Mouse (Mus musculus): ENCODE measurements around the gene Zfp81. TPM values are rescaled to one million over a fixed set of nuclear protein-coding genes. Genes with fewer than 3 reads are reported as not detected.
"Not testable (repeated sequence)": the region's sequence is repeated elsewhere in the genome, so short reads cannot be mapped to it uniquely, and the experiment has no call there.

Zfp81 gene
- total RNA-seq (2022), result 10 to 100 TPM; 17.0 to 21.7 (median 18.9) TPM

DNA sequence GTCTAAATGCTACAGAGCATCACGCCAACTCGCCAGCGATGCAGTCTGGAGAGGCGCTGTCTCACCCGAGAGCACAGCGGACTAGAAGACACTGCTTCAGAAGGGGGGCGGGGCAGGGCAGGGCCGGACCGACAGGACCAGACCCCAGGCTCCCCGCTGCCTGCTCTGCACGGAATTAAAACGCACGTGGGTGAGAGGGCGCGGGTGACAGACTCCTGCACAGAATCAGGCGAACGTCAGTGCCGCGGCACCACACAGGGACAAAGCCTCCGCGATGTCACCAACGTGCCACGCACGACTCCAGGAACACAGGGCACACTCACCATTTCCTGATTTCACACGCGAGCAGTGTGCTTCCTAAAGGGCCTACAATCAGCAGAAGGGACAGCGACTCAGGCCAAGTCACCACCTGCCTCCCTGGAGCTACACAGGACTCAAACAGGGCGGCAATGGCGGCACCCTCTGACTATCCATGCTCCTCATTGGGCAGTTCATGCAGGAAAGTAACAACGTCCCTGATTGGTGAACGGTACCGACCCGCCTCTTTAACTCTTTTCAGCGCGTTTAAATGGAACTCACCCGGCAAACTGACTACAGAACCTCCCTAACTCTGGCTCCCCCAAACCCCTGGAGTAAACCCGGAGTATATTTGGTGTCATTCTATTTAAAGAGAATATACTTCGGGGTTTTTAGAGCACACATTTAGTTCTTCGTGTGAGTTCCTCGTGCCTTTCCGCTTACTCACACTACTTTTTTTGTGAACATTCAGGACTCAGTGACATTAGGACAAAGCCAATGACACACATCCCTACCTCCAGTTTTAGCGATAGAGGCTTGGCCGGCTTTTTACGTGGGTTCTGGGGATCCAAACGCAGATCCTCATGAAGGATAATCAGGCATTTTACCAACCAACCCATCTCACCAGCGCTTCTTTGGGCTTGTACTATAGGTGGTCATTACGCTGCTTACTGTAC is at the start of gene Zfp81:
Zfp81 (minus strand) TSS at position 468 of the 974 bp plus-strand sequence.
- peak; percentile 86 to 88 for DNase-seq (ENCODE audit: low spot score in 2 of 2)

DNA sequence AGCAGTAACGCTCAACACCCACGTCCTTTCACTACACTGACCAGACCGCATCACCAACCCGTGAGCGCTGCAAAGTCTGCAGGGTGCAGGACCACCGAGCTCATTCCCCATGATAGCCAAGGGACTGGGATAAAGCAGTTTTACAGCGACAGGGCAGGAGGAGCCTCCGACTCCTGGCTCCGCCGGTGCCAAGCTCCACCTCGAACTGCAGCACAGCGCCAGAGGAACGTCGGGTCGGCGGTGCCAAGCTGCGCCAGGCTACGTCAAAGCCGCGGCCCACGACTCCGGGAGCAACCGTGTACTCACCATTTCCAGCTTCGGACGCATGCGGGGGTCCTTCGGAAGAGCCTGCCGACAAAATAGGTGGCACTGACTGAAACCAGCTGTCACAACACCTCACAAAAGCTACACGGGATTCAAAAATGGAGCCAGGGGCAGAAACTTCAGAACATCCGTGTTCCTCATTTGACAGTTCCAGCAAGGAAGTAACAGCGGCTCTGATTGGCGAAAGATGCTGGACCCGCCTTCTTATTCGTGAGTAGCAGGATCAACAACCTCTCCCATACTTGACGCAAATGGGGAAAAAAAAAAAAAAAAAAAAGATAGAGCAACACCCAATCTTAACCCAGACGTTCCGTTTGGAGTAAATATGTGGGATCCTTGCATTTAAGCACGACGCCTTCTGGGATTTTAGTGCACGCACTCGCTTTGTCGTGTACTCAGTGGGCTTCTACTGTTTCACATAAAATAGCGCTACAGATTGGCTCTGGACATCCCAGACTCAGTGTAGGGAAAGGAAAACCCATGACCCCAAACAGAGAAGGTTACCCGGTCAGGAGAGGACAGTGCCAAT is 35.7 kb upstream of the Zfp81 start, which contains the start of gene Zfp101:
Zfp101 (minus strand) TSS at position 460 of the 853 bp plus-strand sequence.
- DNase-seq (ENCODE audit: low spot score in 2 of 2), result peak; percentile 90 to 94

DNA sequence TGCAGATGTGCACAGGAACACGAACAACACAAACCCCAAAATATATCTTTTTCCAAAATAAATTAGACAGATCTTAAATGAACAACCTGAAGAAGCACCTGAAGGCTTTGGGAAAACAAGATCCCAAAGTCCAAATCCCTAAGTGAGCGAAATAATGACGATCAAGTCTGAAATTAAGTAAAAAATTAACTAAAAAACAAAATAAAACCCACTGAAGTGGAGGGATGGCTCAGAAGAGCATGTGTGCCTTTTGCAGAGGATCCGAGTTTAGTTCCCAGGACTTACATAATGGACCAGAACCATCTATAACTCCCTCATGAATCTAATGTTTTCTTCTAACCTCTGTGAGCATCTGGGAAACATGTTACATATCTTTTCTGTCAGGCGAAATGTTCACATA is 33.6 kb upstream of the Zfp81 start:
- no peak for DNase-seq (ENCODE audit: low spot score in 2 of 2)

DNA sequence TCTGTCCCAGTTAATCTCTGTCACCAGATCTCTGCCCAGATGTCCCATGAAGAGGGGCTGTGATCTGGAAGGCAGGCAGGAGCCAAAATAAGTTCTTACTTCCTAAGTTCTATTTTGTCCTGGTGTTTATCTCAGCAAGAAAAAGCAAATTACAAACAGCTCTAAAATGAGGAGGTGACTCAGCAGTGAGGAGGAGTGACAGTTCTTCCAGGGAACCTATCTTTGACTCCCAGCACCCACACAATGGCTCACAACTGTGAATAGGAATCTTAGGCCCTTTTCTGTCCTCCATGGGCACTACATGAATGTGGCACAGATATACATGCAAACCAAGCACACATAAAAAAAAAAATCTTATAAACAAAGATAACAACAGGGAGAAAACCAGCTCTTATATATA is 27.0 kb upstream of the Zfp81 start:
- no peak for DNase-seq (ENCODE audit: low spot score in 2 of 2)

DNA sequence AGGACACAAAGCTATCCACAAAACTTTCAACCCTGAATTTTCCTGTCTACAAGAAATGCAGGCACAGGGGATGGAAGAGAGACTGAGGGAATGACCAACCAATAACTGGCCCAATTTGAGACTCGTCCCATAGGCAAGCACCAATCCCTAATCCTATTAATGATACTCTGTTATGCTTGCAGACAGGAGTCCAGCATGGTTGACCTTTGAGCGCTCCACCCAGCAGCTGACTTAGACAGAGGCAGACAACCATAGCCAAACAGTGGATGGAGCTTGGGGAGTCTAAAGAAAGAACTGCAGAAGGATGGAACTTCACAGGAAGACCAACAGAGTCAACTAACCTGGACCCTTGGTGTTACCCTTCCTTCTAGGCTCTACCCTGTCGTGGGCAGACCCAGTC is 14.1 kb upstream of the Zfp81 start:
- DNase-seq (ENCODE audit: low spot score in 2 of 2), result no peak

DNA sequence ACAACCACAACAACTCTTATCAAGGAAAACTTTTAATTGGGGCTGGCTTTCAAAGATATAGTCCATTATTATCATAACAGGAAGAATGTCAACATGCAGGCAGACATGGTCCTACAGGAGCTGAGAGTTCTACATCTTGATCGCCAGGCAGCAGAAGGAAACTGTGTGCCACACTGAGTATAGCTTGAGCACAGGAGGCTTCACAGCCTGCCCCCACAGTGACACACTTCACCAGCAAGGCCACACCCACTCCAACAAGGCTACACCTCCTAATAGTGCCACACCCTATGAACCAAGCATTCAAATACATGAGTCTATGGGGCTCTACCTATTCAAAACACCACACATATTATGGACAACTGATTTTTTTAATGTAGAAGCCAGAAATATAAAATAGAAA is 5.7 kb downstream of the Zfp81 start:
- DNase-seq (ENCODE audit: low spot score in 2 of 2), result no peak

DNA sequence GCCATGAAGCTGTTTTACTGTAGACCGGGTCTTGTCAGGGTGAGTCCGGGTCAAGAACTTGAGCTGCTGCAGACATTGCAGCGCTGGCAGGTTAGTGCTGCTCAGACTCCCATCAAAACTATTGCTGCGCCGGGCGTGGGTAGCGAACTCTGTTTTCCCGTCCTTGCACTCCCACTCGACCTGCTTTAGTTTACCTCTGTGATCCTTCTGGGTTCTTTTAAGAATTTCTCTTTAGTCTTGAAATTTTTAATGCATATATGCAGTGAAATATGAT is 68.9 kb downstream of the Zfp81 start:
- DNase-seq (ENCODE audit: low spot score in 2 of 2), result not testable (repeated sequence)

DNA sequence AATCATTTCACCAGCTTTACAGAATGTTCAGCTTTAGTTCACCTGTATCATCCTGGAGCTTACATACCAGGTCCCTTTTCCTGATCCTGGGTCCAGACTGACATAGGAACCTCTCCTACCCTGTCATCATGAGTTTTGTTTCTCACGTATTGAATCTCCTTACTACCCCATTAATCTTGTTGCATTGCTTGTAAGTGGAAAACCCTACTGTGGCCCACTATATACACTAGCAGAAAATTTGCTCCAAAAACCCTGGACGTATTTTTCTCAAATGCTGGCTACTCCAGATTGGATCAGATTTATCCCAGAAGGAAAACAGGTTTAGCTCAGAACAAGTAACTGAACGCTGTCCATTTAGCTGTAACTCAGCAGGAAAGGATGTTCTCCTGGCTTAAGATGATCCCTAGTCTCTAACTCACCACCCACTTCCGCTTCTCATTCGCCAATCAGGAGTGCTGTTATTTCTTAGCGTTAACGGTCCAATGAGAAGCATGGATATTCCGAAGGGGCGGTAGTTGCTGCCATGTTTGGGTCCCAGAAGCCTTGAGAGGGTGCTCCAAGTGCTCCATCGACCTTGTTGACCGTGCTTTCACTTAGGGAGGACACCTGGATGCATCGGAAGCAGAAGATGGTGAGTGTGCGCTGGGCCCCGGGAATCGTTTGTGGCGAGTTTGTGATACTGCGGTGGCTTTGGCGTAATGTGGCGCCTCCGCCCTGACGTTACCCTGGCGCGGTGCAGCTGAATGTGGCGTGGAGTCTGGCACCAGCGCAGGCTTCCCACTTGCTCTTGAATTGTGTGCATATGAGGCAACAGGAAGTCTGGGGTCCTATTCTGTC is 69.4 kb downstream of the Zfp81 start, which contains the start of gene Zfp955b:
Zfp955b (plus strand) TSS at position 506 of the 837 bp plus-strand sequence.
- DNase-seq (ENCODE audit: low spot score in 2 of 2), result not testable (repeated sequence)

Other genes starting within 250 kb of the Zfp81 start
- 1 to 10 TPM; 3.4 to 5.9 (median 4.4) TPM for gene Morc2b, start 219.2 kb downstream of the Zfp81 start, total RNA-seq (2022)
- gene Olfr55, start 190.4 kb downstream of the Zfp81 start, total RNA-seq (2022), result under 1 TPM in 1 of 4 experiments, not detected in 3; 0.36 TPM
- not detected for gene Olfr239, start 167.6 kb downstream of the Zfp81 start, total RNA-seq (2022)
- 1 to 10 TPM in 3 of 4 experiments, under 1 TPM in 1; 0.75 to 1.5 (median 1.2) TPM for gene Olfr1564, start 137.2 kb downstream of the Zfp81 start, total RNA-seq (2022)
- gene Zfp955a, start 103.7 kb downstream of the Zfp81 start, total RNA-seq (2022), result 10 to 100 TPM; 12.7 to 13.8 (median 13.3) TPM
- gene Olfr63, start 94.2 kb downstream of the Zfp81 start, total RNA-seq (2022), result not detected
- gene Zfp955b, start 69.3 kb downstream of the Zfp81 start, total RNA-seq (2022), result 10 to 100 TPM; 25.4 to 38.6 (median 31.1) TPM
- 10 to 100 TPM; 10.5 to 14.6 (median 12.3) TPM for gene Zfp101, start 35.8 kb upstream of the Zfp81 start, total RNA-seq (2022)
- not detected for gene Actl9, start 74.0 kb upstream of the Zfp81 start, total RNA-seq (2022)
- 10 to 100 TPM; 25.9 to 42.7 (median 30.9) TPM for gene Adamts10, start 165.3 kb upstream of the Zfp81 start, total RNA-seq (2022)
- 10 to 100 TPM in 2 of 4 experiments, 1 to 10 TPM in 2; 1.3 to 11.8 (median 6.8) TPM for gene Myo1f, start 196.8 kb upstream of the Zfp81 start, total RNA-seq (2022)

Measured in layer of hippocampus, adult 8-10 months (tissue).